8 mouse cellular contexts compared by ENCODE assay signal in genomic region chr7:141046931-141047580, GRCm38 (mm10). TPM values are rescaled to one million over a fixed set of nuclear protein-coding genes. Genes with fewer than 3 reads are reported as not detected.
DNase-seq lines count a peak whose midpoint lies in the region; ATAC-seq and TF ChIP-seq lines count a peak whose summit lies in the region.

No protein-coding gene starts in this region.

- H3K4me1 ChIP-seq in embryonic facial prominence, embryonic 11.5 days (ENCODE audit: control insufficient read depth, insufficient read depth, low read length) = no peaks in the 10 kb centered on the region; the same call in none of the 2 replicates
- peaks cover 20% of the 10 kb centered on the region for H3K4me1 ChIP-seq in neural tube, embryonic 15.5 days

- WGBS in embryonic facial prominence, embryonic 11.5 days = 73% methylated on average over 6 of the region's 6 CpGs
- WGBS in neural tube, embryonic 15.5 days = 62% methylated on average over 6 of the region's 6 CpGs

- H3K4me3 ChIP-seq in gastrocnemius, adult 2 months = peak overlapping the region; percentile 71
- no peak overlapping the region; the same call in 1 of the 2 replicates for H3K4me3 ChIP-seq in embryonic facial prominence, embryonic 11.5 days (ENCODE audit: low read depth, low read length)
- H3K4me3 ChIP-seq in neural tube, embryonic 15.5 days (replicated peaks) = 0 out of 2 replicates have a peak overlapping the region, but pooled peaks have one; percentile 39

- TF ChIP-seq CTCF in gastrocnemius, adult 2 months (IDR thresholded peaks at IDR 0.05) = no peak

- ATAC-seq in embryonic facial prominence, embryonic 11.5 days (replicated peaks; ENCODE audit: insufficient number of reproducible peaks, low FRiP score, low TSS enrichment, low read depth) = no peak
- peak; percentile 25 to 51 for ATAC-seq in hematopoietic stem cell, adult 5-6 weeks (replicated peaks in 1 of 2; ENCODE audit: insufficient read depth in 1 of 2, low FRiP score in 2 of 2, low TSS enrichment in 1 of 2, low read depth in 1 of 2, poor library complexity in 2 of 2, severe bottlenecking in 2 of 2)
- no peak for ATAC-seq in neural tube, embryonic 15.5 days (ENCODE audit: low FRiP score)

- no peaks in the 10 kb centered on the region for H3K27me3 ChIP-seq in embryonic facial prominence, embryonic 11.5 days (ENCODE audit: control insufficient read depth, insufficient read depth, low read length)
- H3K27me3 ChIP-seq in neural tube, embryonic 15.5 days (replicated peaks) = no peaks in the 10 kb centered on the region

- no peaks in the 10 kb centered on the region for H3K36me3 ChIP-seq in embryonic facial prominence, embryonic 11.5 days (replicated peaks; ENCODE audit: control insufficient read depth, insufficient read depth, low read depth, low read length)
- no peaks in the 10 kb centered on the region for H3K36me3 ChIP-seq in neural tube, embryonic 15.5 days

- H3K27ac ChIP-seq in gastrocnemius, adult 2 months = peak overlapping the region; percentile 95
- H3K27ac ChIP-seq in embryonic facial prominence, embryonic 11.5 days (replicated peaks; ENCODE audit: low read depth, low read length) = no peak overlapping the region
- H3K27ac ChIP-seq in neural tube, embryonic 15.5 days (replicated peaks) = peak overlapping the region; percentile 72

- H3K4me2 ChIP-seq in embryonic facial prominence, embryonic 11.5 days (ENCODE audit: low read depth, low read length) = no peak overlapping the region
- H3K4me2 ChIP-seq in neural tube, embryonic 15.5 days = peak overlapping the region; percentile 92

- no peaks in the 10 kb centered on the region for H3K9me3 ChIP-seq in embryonic facial prominence, embryonic 11.5 days (replicated peaks; ENCODE audit: control insufficient read depth, low read length)
- H3K9me3 ChIP-seq in neural tube, embryonic 15.5 days (replicated peaks) = no peaks in the 10 kb centered on the region

- DNase-seq in gastrocnemius, adult 2 months = peak; percentile 58
- no peak for DNase-seq in gastrocnemius, postnatal 4 days (ENCODE audit: low spot score in 2 of 2)
- DNase-seq in embryonic facial prominence, embryonic 11.5 days (ENCODE audit: low spot score) = no peak
- DNase-seq in liver = peak; percentile 53
- no peak for DNase-seq in frontal cortex, postnatal 36 days (ENCODE audit: low spot score in 2 of 2)
- DNase-seq in embryo, embryonic 10 days (ENCODE audit: low spot score) = no peak

- 0 out of 2 replicates have a peak overlapping the region, but pooled peaks have one; percentile 9 for H3K9ac ChIP-seq in embryonic facial prominence, embryonic 11.5 days (replicated peaks; ENCODE audit: low read length)
- H3K9ac ChIP-seq in neural tube, embryonic 15.5 days (replicated peaks) = no peak overlapping the region

- intact Hi-C loops in gastrocnemius, adult 2 months (cut with DNase I) = loop anchor here (2.0 kb wide), 1 partner anchor 90 kb away; no protein-coding TSS in a partner anchor

RNA-seq across cellular contexts. Expression of gene B4galnt4, which starts 13.8 kb away (rescaled TPM):
- total RNA-seq in gastrocnemius, adult 2 months (2021) = under 1 TPM; 0.17 to 0.18 TPM
- under 1 TPM; 0.22 to 0.62 TPM for total RNA-seq in gastrocnemius, postnatal 4 days (2021)
- 15.8 and 19.4 TPM in 2 replicates for polyA plus RNA-seq in embryonic facial prominence, embryonic 11.5 days (2014; fragmentation: Nextera tagmentation; extraction: Ambion mirVana)
- total RNA-seq in hematopoietic stem cell, adult 5-6 weeks (2017) = 4.1 and 6.6 TPM in 2 replicates
- polyA plus RNA-seq in neural tube, embryonic 15.5 days (2015; fragmentation: Nextera tagmentation; extraction: Ambion mirVana) = 39.3 and 51.2 TPM in 2 replicates

RNA-seq across cellular contexts. Expression of gene Gm17387, which starts 18.1 kb away (rescaled TPM):
- total RNA-seq in gastrocnemius, adult 2 months (2021) = not detected
- total RNA-seq in gastrocnemius, postnatal 4 days (2021) = not detected
- not detected in 2 replicates for polyA plus RNA-seq in embryonic facial prominence, embryonic 11.5 days (2014; fragmentation: Nextera tagmentation; extraction: Ambion mirVana)
- total RNA-seq in hematopoietic stem cell, adult 5-6 weeks (2017) = not detected in 2 replicates
- polyA plus RNA-seq in neural tube, embryonic 15.5 days (2015; fragmentation: Nextera tagmentation; extraction: Ambion mirVana) = not detected in 2 replicates

RNA-seq across cellular contexts. Expression of gene Ifitm6, which starts 29.3 kb away (rescaled TPM):
- not detected for total RNA-seq in gastrocnemius, adult 2 months (2021)
- total RNA-seq in gastrocnemius, postnatal 4 days (2021) = 1 to 10 TPM in 1 of 2 experiments, not detected in 1; 1.2 TPM
- polyA plus RNA-seq in embryonic facial prominence, embryonic 11.5 days (2014; fragmentation: Nextera tagmentation; extraction: Ambion mirVana) = not detected in 2 replicates
- total RNA-seq in hematopoietic stem cell, adult 5-6 weeks (2017) = 68.4 and 203 TPM in 2 replicates
- 1.7 and 1.8 TPM in 2 replicates for polyA plus RNA-seq in neural tube, embryonic 15.5 days (2015; fragmentation: Nextera tagmentation; extraction: Ambion mirVana)

RNA-seq across cellular contexts. Expression of gene Pkp3, which starts 31.0 kb away (rescaled TPM):
- total RNA-seq in gastrocnemius, adult 2 months (2021) = not detected
- under 1 TPM; 0.25 to 0.54 TPM for total RNA-seq in gastrocnemius, postnatal 4 days (2021)
- 3.1 and 3.5 TPM in 2 replicates for polyA plus RNA-seq in embryonic facial prominence, embryonic 11.5 days (2014; fragmentation: Nextera tagmentation; extraction: Ambion mirVana)
- total RNA-seq in hematopoietic stem cell, adult 5-6 weeks (2017) = 1.2 and 2.3 TPM in 2 replicates
- polyA plus RNA-seq in neural tube, embryonic 15.5 days (2015; fragmentation: Nextera tagmentation; extraction: Ambion mirVana) = 0.18 and 8.4 TPM in 2 replicates

RNA-seq across cellular contexts. Expression of gene Ifitm3, which starts 36.5 kb away (rescaled TPM):
- 10 to 100 TPM; 30.8 to 49.0 TPM for total RNA-seq in gastrocnemius, adult 2 months (2021)
- 10 to 100 TPM; 75.0 to 79.2 TPM for total RNA-seq in gastrocnemius, postnatal 4 days (2021)
- polyA plus RNA-seq in embryonic facial prominence, embryonic 11.5 days (2014; fragmentation: Nextera tagmentation; extraction: Ambion mirVana) = 29.8 and 36.5 TPM in 2 replicates
- 143 and 341 TPM in 2 replicates for total RNA-seq in hematopoietic stem cell, adult 5-6 weeks (2017)
- 50.1 and 243 TPM in 2 replicates for polyA plus RNA-seq in neural tube, embryonic 15.5 days (2015; fragmentation: Nextera tagmentation; extraction: Ambion mirVana)

Comparison
In these comparisons a context has a peak if more than half of its experiments do, and no peak if none do; other contexts are left out.
1. DNase-seq: peak in gastrocnemius, adult 2 months (single experiment) and liver (single experiment); none in gastrocnemius, postnatal 4 days (0 of 2), embryonic facial prominence, embryonic 11.5 days (single experiment), frontal cortex, postnatal 36 days (0 of 2) and embryo, embryonic 10 days (single experiment).
2. ATAC-seq: peak in hematopoietic stem cell, adult 5-6 weeks (2 of 2); none in embryonic facial prominence, embryonic 11.5 days (single experiment) and neural tube, embryonic 15.5 days (single experiment).
3. RNA of gene Ifitm6, which starts 29.3 kb away (total RNA-seq): 68.4 to 203 TPM in hematopoietic stem cell, adult 5-6 weeks; 1.2 TPM in gastrocnemius, postnatal 4 days and not detected in gastrocnemius, adult 2 months; every median in the first group is over 10 times any median in the second.